Mouse (Mus musculus): ENCODE data around the gene Znfx1. TPM values are rescaled to one million over a fixed set of nuclear protein-coding genes. Genes with fewer than 3 reads are reported as not detected.

The Znfx1 gene
- polyA plus RNA-seq, 1 experiment from 2014 or later, result 7.5 TPM

DNA sequence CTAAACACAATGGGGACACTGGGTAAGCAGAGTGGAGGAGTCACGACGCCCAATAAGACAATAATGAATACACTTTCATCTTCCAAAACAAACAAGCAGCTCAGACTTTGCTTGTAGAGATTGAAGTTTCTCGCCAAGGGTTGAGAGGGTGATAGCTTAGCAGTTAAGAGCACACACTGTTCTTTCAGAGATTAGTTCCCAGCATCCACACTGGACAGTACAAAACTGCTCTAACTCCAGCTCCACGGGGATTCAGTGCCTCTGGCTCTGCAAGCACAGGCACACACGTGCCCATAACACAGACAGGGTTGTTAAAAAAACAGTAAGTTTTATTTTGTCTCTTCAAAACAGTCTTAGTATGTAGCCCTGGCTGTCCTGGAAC lies 5.9 kb downstream of the Znfx1 start:
- Histone ChIP-seq H3K36me3 (peaks cover 64% of the 10 kb centered on the region), H3K9me3 (no peaks in the 10 kb centered on the region), H3K27me3 (ENCODE audit: insufficient read depth, poor library complexity, severe bottlenecking) (no peaks in the 10 kb centered on the region), H3K4me1 (replicated peaks) (peaks cover 34% of the 10 kb centered on the region), H3K27ac (no peak overlapping the region), H3K4me3 (no peak overlapping the region)
- DNase-seq (ENCODE audit: low spot score), result no peak
- 86% methylated on average over 5 of the region's 5 CpGs for WGBS

DNA sequence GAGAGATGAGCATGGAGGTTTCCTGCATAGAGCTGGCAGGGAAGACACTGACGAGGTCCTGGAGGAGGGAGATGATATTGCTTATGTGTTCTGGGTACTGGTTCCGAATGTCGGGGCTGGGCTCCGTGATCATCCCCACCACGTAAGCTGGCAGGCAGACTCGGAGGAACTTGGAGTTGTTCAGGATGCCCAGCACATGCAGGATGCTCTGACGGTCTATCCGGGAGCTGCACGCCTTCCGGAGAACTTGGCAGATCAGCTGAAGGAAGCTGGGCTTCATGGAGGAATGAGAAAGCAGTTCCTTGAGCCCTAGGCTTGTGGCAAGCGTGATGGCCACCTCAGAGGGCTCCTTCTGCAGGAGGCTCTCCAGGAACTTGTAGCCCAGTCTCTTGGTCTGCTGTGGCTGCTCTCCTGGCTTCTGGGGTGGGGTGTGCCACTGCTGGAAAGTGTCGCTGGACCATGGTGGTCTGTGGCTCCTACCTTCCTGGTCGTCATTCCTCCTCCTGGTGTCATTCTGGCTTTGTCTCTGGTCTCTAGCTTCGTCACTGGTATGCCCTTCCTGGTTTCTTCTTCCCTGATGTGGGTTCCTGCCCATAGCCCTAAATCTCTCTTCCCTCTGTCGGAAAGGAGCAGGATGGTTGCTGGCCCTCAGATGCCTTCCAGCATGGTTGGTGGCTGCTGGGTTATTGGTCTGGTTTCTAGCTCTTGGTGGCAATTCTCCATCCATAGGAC lies 6.4 kb downstream of the Znfx1 start:
- Histone ChIP-seq H3K9me3 (no peaks in the 10 kb centered on the region), H3K4me3 (no peak overlapping the region), H3K27me3 (ENCODE audit: insufficient read depth, poor library complexity, severe bottlenecking) (no peaks in the 10 kb centered on the region), H3K4me1 (replicated peaks) (peaks cover 28% of the 10 kb centered on the region), H3K36me3 (peaks cover 70% of the 10 kb centered on the region), H3K27ac (no peak overlapping the region)
- DNase-seq (ENCODE audit: low spot score), result no peak
- 96% methylated on average over 15 of the region's 15 CpGs for WGBS

DNA sequence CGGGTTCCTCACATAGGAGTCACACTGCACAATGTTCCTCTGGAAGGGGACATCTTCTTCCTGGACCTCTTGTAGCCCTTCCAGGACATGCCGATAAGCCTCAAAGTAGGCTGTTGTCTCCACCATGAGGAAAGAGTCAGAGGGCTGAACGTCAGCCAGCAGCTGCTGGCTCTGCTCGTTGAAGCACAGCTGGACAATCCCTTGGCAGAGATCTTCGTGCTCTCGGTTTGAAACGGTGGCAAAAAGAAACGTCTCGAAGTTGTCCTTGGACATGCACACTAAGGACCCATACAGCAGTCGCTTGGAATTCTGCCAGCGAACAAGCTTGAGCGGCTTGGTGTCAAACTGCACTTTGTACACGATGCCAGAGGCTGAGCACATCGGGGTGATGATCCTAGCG lies 7.4 kb downstream of the Znfx1 start:
- Histone ChIP-seq H3K4me1 (replicated peaks) (peaks cover 18% of the 10 kb centered on the region), H3K27me3 (ENCODE audit: insufficient read depth, poor library complexity, severe bottlenecking) (no peaks in the 10 kb centered on the region), H3K4me3 (no peak overlapping the region), H3K36me3 (peaks cover 79% of the 10 kb centered on the region), H3K27ac (no peak overlapping the region), H3K9me3 (no peaks in the 10 kb centered on the region)
- no peak for DNase-seq (ENCODE audit: low spot score)
- 94% methylated on average over 15 of the region's 15 CpGs for WGBS

DNA sequence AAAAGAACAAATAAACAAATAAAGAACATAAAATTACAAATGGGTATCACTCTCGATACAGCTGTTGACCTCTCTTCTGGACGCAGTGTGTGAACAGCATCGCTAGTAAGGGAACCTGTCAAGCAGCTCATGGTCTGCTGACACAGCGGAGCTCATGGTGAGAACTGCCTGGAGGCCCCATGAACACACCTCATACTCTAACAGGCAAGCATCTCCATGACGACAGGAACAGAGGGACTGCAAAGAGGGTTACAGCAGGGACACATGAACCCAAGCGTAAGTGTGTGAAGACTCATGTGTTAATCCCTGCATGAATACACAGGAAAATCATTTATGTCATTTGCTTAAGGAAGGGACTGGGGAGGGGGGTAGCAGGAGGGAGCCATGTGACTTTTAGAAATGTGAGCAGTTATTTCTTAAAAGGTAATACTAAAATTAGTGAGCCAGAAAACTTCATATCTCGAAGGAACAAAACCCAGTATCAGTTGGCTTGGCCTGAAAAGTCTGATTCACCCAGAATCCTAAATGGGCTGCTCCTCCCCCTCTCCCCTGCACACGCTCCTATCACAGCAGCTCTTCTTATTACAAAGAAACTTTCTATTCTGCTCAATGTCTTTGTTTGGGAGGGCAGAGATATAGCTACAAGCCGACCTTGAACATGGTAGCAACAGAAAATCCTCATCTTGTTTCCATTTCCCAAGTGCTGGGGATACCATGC lies 9.5 kb downstream of the Znfx1 start:
- Histone ChIP-seq H3K4me1 (replicated peaks) (0 out of 2 replicates have a peak, but pooled peaks cover 9% of the 10 kb centered on the region), H3K4me3 (no peak overlapping the region), H3K27me3 (ENCODE audit: insufficient read depth, poor library complexity, severe bottlenecking) (no peaks in the 10 kb centered on the region), H3K27ac (no peak overlapping the region), H3K36me3 (peaks cover 92% of the 10 kb centered on the region), H3K9me3 (no peaks in the 10 kb centered on the region)
- no peak for DNase-seq (ENCODE audit: low spot score)
- WGBS, result 81% methylated on average over 9 of the region's 9 CpGs

DNA sequence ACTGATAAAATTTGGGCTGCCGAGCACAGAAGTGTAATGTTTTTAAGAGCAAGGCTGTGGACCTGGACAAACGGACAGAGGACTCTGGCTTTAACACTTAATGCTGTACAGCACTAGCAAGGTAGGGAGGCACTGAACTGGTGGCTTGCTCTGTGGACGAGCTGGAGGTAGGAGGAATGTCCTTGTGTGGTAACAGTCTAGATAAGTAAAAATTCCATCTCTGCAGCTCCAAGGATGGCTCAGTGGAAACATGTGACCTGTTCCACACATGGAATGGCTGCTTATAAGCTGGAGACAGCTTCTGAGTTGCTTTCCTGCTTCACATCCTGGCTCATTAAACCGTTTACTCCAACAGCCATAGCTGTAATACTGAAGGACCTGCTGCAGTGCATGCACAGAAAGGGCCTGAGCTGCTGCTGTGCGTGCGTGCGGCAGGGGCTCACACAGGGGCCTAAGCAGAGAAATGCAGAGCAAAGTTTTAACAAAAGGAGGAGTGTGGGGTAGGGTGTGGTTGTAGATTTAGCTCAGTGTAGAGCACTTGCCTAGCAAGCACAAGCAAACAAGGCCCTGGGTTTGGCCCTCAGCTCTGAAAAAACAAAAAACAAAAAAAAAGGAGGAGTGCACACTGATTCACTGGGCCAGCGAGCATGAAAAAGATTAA lies 14.0 kb downstream of the Znfx1 start:
- no peak overlapping the region for H3K27ac ChIP-seq
- DNase-seq (ENCODE audit: low spot score), result no peak
- H3K4me1 ChIP-seq (replicated peaks), result 0 out of 2 replicates have a peak, but pooled peaks cover 9% of the 10 kb centered on the region
- H3K36me3 ChIP-seq, result peaks cover 94% of the 10 kb centered on the region
- H3K4me3 ChIP-seq, result no peak overlapping the region
- no peaks in the 10 kb centered on the region for H3K27me3 ChIP-seq (ENCODE audit: insufficient read depth, poor library complexity, severe bottlenecking)
- WGBS, result 89% methylated on average over 8 of the region's 8 CpGs
- H3K9me3 ChIP-seq, result no peaks in the 10 kb centered on the region

DNA sequence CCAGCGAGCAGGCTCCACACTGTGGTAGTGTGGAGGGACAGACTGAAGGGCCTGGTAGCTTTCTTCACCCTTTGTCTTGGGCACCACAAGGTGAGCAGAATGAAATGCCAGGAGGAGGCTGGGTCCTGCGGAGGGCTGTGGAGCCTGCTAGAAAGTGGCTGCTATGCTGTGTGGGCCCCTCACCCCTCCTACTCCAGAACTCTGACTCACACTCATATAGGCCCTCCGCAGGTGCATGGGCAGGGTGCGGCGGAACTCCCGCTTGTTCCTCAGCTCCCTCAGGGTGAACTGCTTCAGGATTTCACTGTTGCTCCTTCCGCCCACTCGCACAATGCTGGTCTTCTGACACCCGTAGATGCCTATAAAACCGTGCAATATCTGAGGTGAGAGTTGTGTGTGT lies 14.6 kb downstream of the Znfx1 start:
- peaks cover 94% of the 10 kb centered on the region for H3K36me3 ChIP-seq
- 97% methylated on average over 10 of the region's 10 CpGs for WGBS
- DNase-seq (ENCODE audit: low spot score), result no peak

DNA sequence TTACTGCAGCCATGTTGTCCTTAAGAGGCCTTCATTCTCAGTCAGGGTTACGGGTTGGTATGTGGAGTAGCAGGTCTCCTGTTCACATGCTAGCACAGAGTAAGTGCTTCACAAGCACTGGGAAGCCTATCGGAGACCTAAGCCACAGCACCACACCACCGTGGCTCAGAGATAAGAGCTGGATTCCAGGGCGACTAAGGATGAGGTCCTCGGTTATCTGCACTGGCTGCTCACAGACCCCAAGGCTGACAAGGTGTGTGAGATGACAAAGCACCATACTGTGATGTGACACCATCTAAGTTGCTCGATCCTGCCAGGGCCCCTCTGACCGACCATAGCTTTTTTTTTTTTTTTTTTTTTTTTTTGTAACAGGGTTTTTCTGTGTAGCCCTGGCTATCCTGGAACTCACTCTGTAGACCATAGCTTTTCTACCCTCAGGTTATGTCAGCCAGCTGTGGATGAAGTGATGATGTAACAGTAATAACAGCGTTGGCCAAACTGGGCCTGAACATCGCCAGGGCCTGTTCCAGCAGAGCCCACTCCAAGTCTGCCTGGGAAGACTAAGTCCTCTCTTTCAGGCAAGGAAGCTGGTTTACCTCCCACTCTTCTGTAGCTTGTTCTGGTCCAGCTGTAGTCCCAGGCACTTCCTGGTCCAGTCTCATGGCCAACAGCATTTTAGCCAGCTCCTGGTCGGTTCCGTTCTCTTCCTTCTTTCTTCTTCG lies 19.3 kb downstream of the Znfx1 start:
- H3K27ac ChIP-seq, result no peak overlapping the region

More for the DNA sequence above, 14.6 kb downstream of the Znfx1 start:
- Histone ChIP-seq H3K4me3 (no peak overlapping the region), H3K27ac (no peak overlapping the region), H3K9me3 (no peaks in the 10 kb centered on the region), H3K4me1 (replicated peaks) (0 out of 2 replicates have a peak, but pooled peaks cover 3% of the 10 kb centered on the region), H3K27me3 (ENCODE audit: insufficient read depth, poor library complexity, severe bottlenecking) (no peaks in the 10 kb centered on the region)

DNA sequence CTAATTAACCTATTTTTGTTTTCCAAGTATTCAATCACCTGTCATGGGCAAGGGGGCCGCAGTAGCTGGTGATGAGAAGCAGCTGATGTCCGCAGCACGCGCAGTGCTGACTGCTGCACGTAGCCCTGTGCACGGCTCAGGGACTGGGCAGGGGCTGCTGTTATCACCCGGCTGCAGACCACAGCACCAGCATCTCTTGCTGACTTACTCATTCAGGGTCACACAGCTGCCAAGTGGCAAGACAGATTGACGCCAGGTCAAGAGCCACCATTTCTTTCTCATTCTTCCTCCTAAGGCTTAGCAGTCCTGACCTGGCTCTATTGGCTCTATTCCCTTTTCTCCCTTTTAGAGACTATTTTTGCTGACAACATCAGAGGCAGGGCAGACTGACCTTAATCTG lies 23.4 kb downstream of the Znfx1 start:
- Histone ChIP-seq H3K27me3 (ENCODE audit: insufficient read depth, poor library complexity, severe bottlenecking) (no peaks in the 10 kb centered on the region), H3K27ac (no peak overlapping the region), H3K36me3 (peaks cover 100% of the 10 kb centered on the region), H3K4me3 (no peak overlapping the region), H3K4me1 (replicated peaks) (no peaks in the 10 kb centered on the region; the same call in 1 of the 2 replicates), H3K9me3 (no peaks in the 10 kb centered on the region)
- WGBS, result 92% methylated on average over 8 of the region's 8 CpGs
- no peak for DNase-seq (ENCODE audit: low spot score)

More for the DNA sequence above, 19.3 kb downstream of the Znfx1 start:
- Histone ChIP-seq H3K9me3 (no peaks in the 10 kb centered on the region), H3K4me3 (no peak overlapping the region), H3K27me3 (ENCODE audit: insufficient read depth, poor library complexity, severe bottlenecking) (no peaks in the 10 kb centered on the region), H3K4me1 (replicated peaks) (no peaks in the 10 kb centered on the region; the same call in 1 of the 2 replicates), H3K36me3 (peaks cover 97% of the 10 kb centered on the region)
- DNase-seq (ENCODE audit: low spot score), result no peak
- WGBS, result 95% methylated on average over 12 of the region's 12 CpGs

DNA sequence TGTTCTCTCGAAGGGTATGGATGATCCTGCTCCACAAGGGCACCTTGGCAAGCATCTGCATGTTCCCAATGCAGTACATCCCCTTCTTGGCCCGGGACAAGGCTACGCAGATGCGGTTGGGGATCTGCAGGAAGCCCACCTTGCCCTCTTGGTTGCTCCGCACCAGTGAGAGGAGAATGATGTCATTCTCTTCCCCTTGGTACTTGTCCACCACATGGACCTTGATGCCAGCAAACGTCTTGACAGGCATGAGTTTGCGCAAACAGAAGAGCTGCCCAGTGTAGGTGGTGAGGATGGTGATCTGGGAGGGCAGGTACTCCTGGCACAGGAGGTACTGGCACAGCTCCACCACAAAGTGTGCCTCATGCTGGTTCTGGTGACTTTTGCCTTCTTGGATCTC lies 24.1 kb downstream of the Znfx1 start:
- peaks cover 100% of the 10 kb centered on the region for H3K36me3 ChIP-seq
- no peak overlapping the region for H3K27ac ChIP-seq
- H3K4me3 ChIP-seq, result no peak overlapping the region
- WGBS, result 93% methylated on average over 7 of the region's 7 CpGs
- H3K9me3 ChIP-seq, result no peaks in the 10 kb centered on the region
- no peaks in the 10 kb centered on the region; the same call in 1 of the 2 replicates for H3K4me1 ChIP-seq (replicated peaks)
- no peak for DNase-seq (ENCODE audit: low spot score)
- H3K27me3 ChIP-seq (ENCODE audit: insufficient read depth, poor library complexity, severe bottlenecking), result no peaks in the 10 kb centered on the region

DNA sequence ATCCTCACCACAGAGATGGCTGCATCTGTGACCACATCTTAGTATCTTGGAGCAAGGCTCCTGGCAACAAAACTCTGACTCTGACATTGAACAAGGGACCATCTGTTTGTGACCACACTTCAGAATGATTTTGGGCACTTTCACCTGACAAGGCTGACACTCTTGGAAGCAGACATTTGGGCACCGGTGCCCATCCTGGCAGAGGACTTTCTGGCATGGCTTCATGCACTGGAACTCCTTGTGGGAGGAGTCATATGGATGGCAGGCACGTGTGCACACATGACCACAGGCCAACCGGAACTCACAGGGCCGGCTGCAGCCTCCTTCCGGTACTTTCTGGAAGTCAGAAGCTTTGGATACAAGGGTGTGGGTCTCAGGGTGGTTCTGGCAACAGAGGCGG lies 24.5 kb downstream of the Znfx1 start:
- Histone ChIP-seq H3K36me3 (peaks cover 100% of the 10 kb centered on the region), H3K9me3 (no peaks in the 10 kb centered on the region), H3K4me3 (no peak overlapping the region), H3K27ac (no peak overlapping the region), H3K27me3 (ENCODE audit: insufficient read depth, poor library complexity, severe bottlenecking) (no peaks in the 10 kb centered on the region), H3K4me1 (replicated peaks) (no peaks in the 10 kb centered on the region; the same call in 1 of the 2 replicates)
- no peak for DNase-seq (ENCODE audit: low spot score)
- WGBS, result 94% methylated on average over 6 of the region's 6 CpGs

DNA sequence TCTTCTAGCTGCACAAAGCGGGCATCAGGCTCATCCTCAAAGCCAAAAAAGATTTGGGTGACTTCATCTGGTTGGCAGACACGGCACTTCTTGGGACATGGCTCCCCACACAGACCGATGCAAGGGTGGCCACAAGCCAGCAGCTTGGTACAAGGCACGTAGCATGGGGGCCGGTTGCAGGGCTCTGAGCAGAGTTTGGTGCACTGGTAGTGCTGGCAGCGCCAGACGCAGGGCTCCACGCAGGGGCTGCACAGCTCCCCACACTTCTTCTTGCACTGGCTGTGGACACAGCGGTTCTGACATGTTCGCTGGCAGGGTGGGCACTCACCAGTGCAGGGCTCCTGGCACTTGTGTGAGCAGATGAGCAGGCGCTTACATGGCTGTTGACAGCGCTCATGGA lies 25.1 kb downstream of the Znfx1 start:
- no peak overlapping the region for H3K27ac ChIP-seq
- DNase-seq (ENCODE audit: low spot score), result no peak
- H3K4me3 ChIP-seq, result no peak overlapping the region
- no peaks in the 10 kb centered on the region for H3K27me3 ChIP-seq (ENCODE audit: insufficient read depth, poor library complexity, severe bottlenecking)
- no peaks in the 10 kb centered on the region; the same call in 1 of the 2 replicates for H3K4me1 ChIP-seq (replicated peaks)
- peaks cover 100% of the 10 kb centered on the region for H3K36me3 ChIP-seq
- 95% methylated on average over 12 of the region's 12 CpGs for WGBS
- H3K9me3 ChIP-seq, result no peaks in the 10 kb centered on the region

DNA sequence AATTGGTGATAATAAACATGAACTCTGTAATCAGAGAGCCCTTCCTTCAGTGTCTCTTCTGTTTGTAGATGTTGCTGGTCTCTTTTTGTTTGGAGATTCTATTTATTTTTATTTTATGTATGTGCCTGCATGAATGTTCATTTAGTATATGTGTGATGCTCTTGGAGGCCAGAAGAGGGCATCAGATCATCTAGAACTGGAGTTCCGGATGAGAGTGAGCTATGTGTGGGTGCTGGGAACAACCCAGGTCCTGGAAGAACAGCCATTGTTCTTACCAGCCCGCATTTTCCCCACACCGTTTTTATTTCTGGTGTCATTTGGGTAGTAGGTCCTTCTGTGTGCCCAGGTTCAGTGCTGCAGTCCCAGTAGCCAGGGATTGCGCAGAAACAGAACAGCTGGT lies 32.3 kb downstream of the Znfx1 start:
- Histone ChIP-seq H3K4me1 (replicated peaks) (no peaks in the 10 kb centered on the region), H3K9me3 (no peaks in the 10 kb centered on the region), H3K27me3 (ENCODE audit: insufficient read depth, poor library complexity, severe bottlenecking) (no peaks in the 10 kb centered on the region), H3K4me3 (no peak overlapping the region), H3K36me3 (peaks cover 100% of the 10 kb centered on the region), H3K27ac (no peak overlapping the region)
- DNase-seq (ENCODE audit: low spot score), result no peak
- WGBS, result 93% methylated on average over 4 of the region's 4 CpGs
